Mouse (Mus musculus) heart, adult 2 months (tissue): ENCODE data around the gene Nsg2.

ENCODE experiments used
- CTCF ChIP-seq: fragments of 200-600 bp; IDR thresholded peaks from 2 replicates; pipeline ENCODE4 v1.8.1; 2022; ENCODE audit warnings: antibody characterized with exemption, mild to moderate bottlenecking, moderate library complexity
- POLR2A ChIP-seq: fragments of 200-500 bp; IDR thresholded peaks from 2 replicates; pipeline ENCODE4 v1.6.1; 2011; ENCODE audit warnings: mild to moderate bottlenecking, low read depth, low read length, control low read depth; ENCODE audit not compliant: insufficient read depth

- TF ChIP-seq CTCF, result no peak
- TF ChIP-seq POLR2A, result no peak
Measured at GRCm38 (mm10) chr11:31983249-31983648, 17.0 kb upstream of the Nsg2 start.
